Mouse (Mus musculus) liver, embryonic 13.5 days (tissue): ENCODE measurements around the gene Gm13287. TPM values are rescaled to one million over a fixed set of nuclear protein-coding genes. Genes with fewer than 3 reads are reported as not detected.

Experiments
- ATAC-seq: fragments of 200-750 bp; cut with Nextera tagmentation; 2 replicates; pipeline ENCODE4 v1.8.0; 2017; ENCODE audit warnings: low read depth, mild to moderate bottlenecking, moderate number of reproducible peaks, moderate library complexity
- DNase-seq: peaks from one replicate; pipeline ENCODE4 v3.0.0; 2022
- H3K27ac ChIP-seq: fragments of 300-500 bp; sonication (generic); 2 replicates; pipeline ENCODE4 v1.5.1; 2015; ENCODE audit warnings: moderate library complexity, mild to moderate bottlenecking, inconsistent platforms
- H3K27me3 ChIP-seq: fragments of 300-500 bp; sonication (generic); 2 replicates; pipeline ENCODE4 v1.6.1; 2015; ENCODE audit warnings: mild to moderate bottlenecking, inconsistent platforms
- H3K36me3 ChIP-seq: fragments of 300-500 bp; sonication (generic); 2 replicates; pipeline ENCODE4 v1.6.1; 2015; ENCODE audit warnings: mild to moderate bottlenecking, inconsistent platforms
- H3K4me1 ChIP-seq: fragments of 300-500 bp; sonication (generic); replicated peaks from 2 replicates; pipeline ENCODE4 v1.6.1; 2015; ENCODE audit warnings: inconsistent platforms
- H3K4me2 ChIP-seq: fragments of 300-500 bp; sonication (generic); 2 replicates; pipeline ENCODE4 v1.6.1; 2015; ENCODE audit warnings: inconsistent platforms, mild to moderate bottlenecking, moderate library complexity
- H3K4me3 ChIP-seq: fragments of 300-500 bp; sonication (generic); replicated peaks from 2 replicates; pipeline ENCODE4 v1.5.1; 2015; ENCODE audit warnings: mild to moderate bottlenecking, inconsistent platforms
- H3K9ac ChIP-seq: fragments of 300-500 bp; sonication (generic); 2 replicates; pipeline ENCODE4 v1.6.1; 2015; ENCODE audit warnings: mild to moderate bottlenecking, inconsistent platforms
- H3K9me3 ChIP-seq: fragments of 300-500 bp; sonication (generic); replicated peaks from 2 replicates; pipeline ENCODE4 v1.6.1; 2016; ENCODE audit warnings: inconsistent platforms
- WGBS: fragments of 180-500 bp; shearing (Covaris S2); methylation state at CpG from one replicate; pipeline ENCODE4 v1.1.7; 2015; ENCODE audit not compliant: insufficient replicate concordance; 5-methylcytosine and 5-hydroxymethylcytosine counted together
- polyA plus RNA-seq: library from polyadenylated mRNA; unstranded; fragments of >200 nt; fragmentation: Nextera tagmentation; extraction: Ambion mirVana; gene quantifications from 2 replicates; pipeline ENCODE4 v1.2.1, GENCODE M21; 2015

The Gm13287 gene
- polyA plus RNA-seq, 1 experiment from 2014 or later, result not detected

GRCm38 (mm10) chr4:88845334-88845733 is 42.3 kb downstream of the Gm13287 start:
- Histone ChIP-seq H3K27me3 (no peaks in the 10 kb centered on the region), H3K9me3 (no peaks in the 10 kb centered on the region), H3K36me3 (no peaks in the 10 kb centered on the region), H3K4me3 (no peak overlapping the region), H3K4me2 (no peak overlapping the region), H3K27ac (no peak overlapping the region), H3K4me1 (no peaks in the 10 kb centered on the region), H3K9ac (no peak overlapping the region)
- ATAC-seq, result no peak
- 14% methylated on average over 2 of the region's 2 CpGs for WGBS
- DNase-seq, result no peak

- DNase-seq (no peak), ATAC-seq (no peak)
- H3K4me1 ChIP-seq, result no peaks in the 10 kb centered on the region
- H3K36me3 ChIP-seq, result no peaks in the 10 kb centered on the region
- no peaks in the 10 kb centered on the region for H3K9me3 ChIP-seq
- WGBS, result 11% methylated on average over 1 of the region's 1 CpGs
- H3K4me3 ChIP-seq, result no peak within 1 kb of the TSS
- no peaks in the 10 kb centered on the region for H3K27me3 ChIP-seq
- no peak within 1 kb of the TSS for H3K9ac ChIP-seq
- no peak within 1 kb of the TSS for H3K27ac ChIP-seq
- no peak within 1 kb of the TSS for H3K4me2 ChIP-seq
Measured at GRCm38 (mm10) chr4:88849698-88850097, 46.6 kb downstream of the Gm13287 start, which contains the start of gene Ifna1. Gene Ifna1, plus strand, starts transcription at chr4:88850087.

GRCm38 (mm10) chr4:88851026-88851763 is 48.1 kb downstream of the Gm13287 start:
- H3K27ac ChIP-seq, result no peak overlapping the region
- H3K4me2 ChIP-seq, result no peak overlapping the region
- ATAC-seq, result no peak
- H3K4me1 ChIP-seq, result no peaks in the 10 kb centered on the region
- H3K9ac ChIP-seq, result no peak overlapping the region
- no peak overlapping the region for H3K4me3 ChIP-seq
- no peak for DNase-seq
- H3K27me3 ChIP-seq, result no peaks in the 10 kb centered on the region
- no peaks in the 10 kb centered on the region for H3K9me3 ChIP-seq
- no peaks in the 10 kb centered on the region for H3K36me3 ChIP-seq
- 55% methylated on average over 4 of the region's 4 CpGs for WGBS

Other genes starting within 250 kb of the Gm13287 start
- not detected in 2 replicates for gene Ifna15, start 245.0 kb upstream of the Gm13287 start, polyA plus RNA-seq
- gene Ifna14, start 231.5 kb upstream of the Gm13287 start, polyA plus RNA-seq, result not detected in 2 replicates
- not detected in 2 replicates for gene Ifna9, start 210.9 kb upstream of the Gm13287 start, polyA plus RNA-seq
- not detected in 2 replicates for gene Ifna12, start 199.9 kb upstream of the Gm13287 start, polyA plus RNA-seq
- not detected in 2 replicates for gene C87499, start 168.8 kb upstream of the Gm13287 start, polyA plus RNA-seq
- not detected in 2 replicates for gene Ifna13, start 158.8 kb upstream of the Gm13287 start, polyA plus RNA-seq
- not detected in 2 replicates for gene Ifna16, start 126.3 kb upstream of the Gm13287 start, polyA plus RNA-seq
- not detected in 2 replicates for gene Ifna2, start 119.3 kb upstream of the Gm13287 start, polyA plus RNA-seq
- not detected in 2 replicates for gene Ifnab, start 111.9 kb upstream of the Gm13287 start, polyA plus RNA-seq
- 0.25 and 0.29 TPM in 2 replicates for gene Gm26566, start 81.4 kb upstream of the Gm13287 start, polyA plus RNA-seq
- gene Klhl9, start 80.8 kb upstream of the Gm13287 start, polyA plus RNA-seq, result 24.6 and 33.1 TPM in 2 replicates
- not detected in 2 replicates for gene Gm13271, start 48.4 kb upstream of the Gm13287 start, polyA plus RNA-seq
- gene Gm13283, start 43.1 kb upstream of the Gm13287 start, polyA plus RNA-seq, result not detected in 2 replicates
- not detected in 2 replicates for gene Gm13290, start 29.4 kb upstream of the Gm13287 start, polyA plus RNA-seq
- not detected in 2 replicates for gene Gm13289, start 26.3 kb upstream of the Gm13287 start, polyA plus RNA-seq
- gene Gm13272, start 23.4 kb upstream of the Gm13287 start, polyA plus RNA-seq, result not detected in 2 replicates
- gene Ifnz, start 21.1 kb upstream of the Gm13287 start, polyA plus RNA-seq, result not detected in 2 replicates
- 0.23 TPM in 1 of 2 replicates, not detected in the other for gene Gm13276, start 17.5 kb upstream of the Gm13287 start, polyA plus RNA-seq
- not detected in 2 replicates for gene Gm13277, start 14.6 kb upstream of the Gm13287 start, polyA plus RNA-seq
- gene Gm13278, start 11.7 kb upstream of the Gm13287 start, polyA plus RNA-seq, result not detected in 2 replicates
- not detected in 2 replicates for gene Gm13275, start 8.8 kb upstream of the Gm13287 start, polyA plus RNA-seq
- gene Gm13279, start 5.9 kb upstream of the Gm13287 start, polyA plus RNA-seq, result not detected in 2 replicates
- 0.25 and 0.31 TPM in 2 replicates for gene Gm13285, start 3.6 kb upstream of the Gm13287 start, polyA plus RNA-seq
- not detected in 2 replicates for gene Gm13288, start 2.3 kb downstream of the Gm13287 start, polyA plus RNA-seq
- not detected in 2 replicates for gene Ifna7, start 13.0 kb downstream of the Gm13287 start, polyA plus RNA-seq
- gene Ifna11, start 16.7 kb downstream of the Gm13287 start, polyA plus RNA-seq, result not detected in 2 replicates
- gene Ifna6, start 24.2 kb downstream of the Gm13287 start, polyA plus RNA-seq, result not detected in 2 replicates
- gene Ifna5, start 32.3 kb downstream of the Gm13287 start, polyA plus RNA-seq, result not detected in 2 replicates
- not detected in 2 replicates for gene Ifna4, start 38.6 kb downstream of the Gm13287 start, polyA plus RNA-seq
- gene Ifna1, start 46.8 kb downstream of the Gm13287 start, polyA plus RNA-seq, result not detected in 2 replicates
- gene Ifne, start 76.9 kb downstream of the Gm13287 start, polyA plus RNA-seq, result not detected in 2 replicates